Mouse (Mus musculus): Measurements from ENCODE around the gene Prrt2. TPM values are rescaled to one million over a fixed set of nuclear protein-coding genes. Genes with fewer than 3 reads are reported as not detected.

Prrt2 gene
- polyA plus RNA-seq, 2 experiments: 21.2 to 74.6 TPM

DNA sequence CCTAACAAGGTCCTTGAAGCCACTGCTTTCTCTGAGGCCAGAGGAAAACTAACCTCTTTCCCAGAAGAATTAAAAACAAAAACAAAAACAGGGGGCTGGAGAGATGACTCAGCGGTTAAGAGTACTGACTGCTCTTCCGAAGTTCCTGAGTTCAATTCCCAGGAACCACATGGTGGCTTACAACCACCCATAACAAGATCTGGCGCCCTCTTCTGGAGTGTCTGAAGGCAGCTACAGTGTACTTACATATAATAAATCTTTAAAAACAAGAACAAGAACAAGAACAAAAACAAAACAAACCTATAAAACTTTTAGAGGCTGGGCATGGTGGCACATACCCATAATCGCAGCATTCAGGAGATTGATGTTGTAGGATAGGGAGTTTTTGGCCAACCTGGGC, 24.6 kb downstream of the Prrt2 start:
- Histone ChIP-seq H3K27me3 (ENCODE audit: control insufficient read depth, insufficient read depth, low read length) (no peaks in the 10 kb centered on the region), H3K36me3 (ENCODE audit: control insufficient read depth, insufficient read depth, low read length) (no peaks in the 10 kb centered on the region), H3K4me2 (replicated peaks; ENCODE audit: low read depth, low read length, severe bottlenecking) (no peak overlapping the region), H3K4me1 (ENCODE audit: control insufficient read depth, insufficient read depth, low read length) (no peaks in the 10 kb centered on the region), H3K9me3 (ENCODE audit: control insufficient read depth, low read length) (no peaks in the 10 kb centered on the region), H3K9ac (ENCODE audit: low read depth, low read length, severe bottlenecking) (no peak overlapping the region), H3K4me3 (replicated peaks; ENCODE audit: low read length) (no peak overlapping the region), H3K27ac (replicated peaks; ENCODE audit: low read depth, low read length) (no peak overlapping the region)
- ATAC-seq (ENCODE audit: low FRiP score, low read depth) (no peak), DNase-seq (ENCODE audit: low spot score) (no peak)
- TF ChIP-seq POLR2A (IDR thresholded peaks at IDR 0.05; ENCODE audit: borderline replicate concordance, extremely low read depth, insufficient read depth, insufficient read length): no peak
- WGBS: 84% methylated on average over 4 of the region's 4 CpGs

DNA sequence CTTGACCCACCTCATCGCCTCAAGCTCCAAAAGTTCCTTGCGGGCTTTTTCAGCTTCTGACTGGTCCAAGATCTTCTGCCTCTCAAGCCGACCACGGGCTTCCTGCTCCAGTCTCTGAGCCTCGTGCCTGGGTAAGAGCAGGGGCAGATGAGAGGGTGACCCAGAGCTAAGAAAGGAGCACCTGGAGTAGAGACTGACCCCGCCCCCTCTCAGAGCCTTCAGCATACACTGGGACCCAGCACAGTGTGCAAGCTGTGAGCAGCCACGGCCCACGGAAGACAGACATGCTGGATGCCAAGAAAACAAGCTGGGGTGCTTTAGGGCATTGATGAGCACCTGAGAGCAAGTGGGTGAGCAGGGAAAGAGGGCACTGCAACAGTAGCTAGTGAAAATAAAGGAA, 32.2 kb downstream of the Prrt2 start:
- DNase-seq (ENCODE audit: low spot score) (no peak), ATAC-seq (ENCODE audit: low FRiP score, low read depth) (no peak)
- Histone ChIP-seq H3K36me3 (ENCODE audit: control insufficient read depth, insufficient read depth, low read length) (no peaks in the 10 kb centered on the region), H3K4me1 (ENCODE audit: control insufficient read depth, insufficient read depth, low read length) (no peaks in the 10 kb centered on the region), H3K27ac (replicated peaks; ENCODE audit: low read depth, low read length) (no peak overlapping the region), H3K4me3 (replicated peaks; ENCODE audit: low read length) (no peak overlapping the region), H3K9me3 (ENCODE audit: control insufficient read depth, low read length) (no peaks in the 10 kb centered on the region), H3K9ac (ENCODE audit: low read depth, low read length, severe bottlenecking) (no peak overlapping the region), H3K4me2 (replicated peaks; ENCODE audit: low read depth, low read length, severe bottlenecking) (no peak overlapping the region), H3K27me3 (ENCODE audit: control insufficient read depth, insufficient read depth, low read length) (no peaks in the 10 kb centered on the region)
- TF ChIP-seq POLR2A (IDR thresholded peaks at IDR 0.05; ENCODE audit: borderline replicate concordance, extremely low read depth, insufficient read depth, insufficient read length): no peak
- 62% methylated on average over 8 of the region's 8 CpGs for WGBS

DNA sequence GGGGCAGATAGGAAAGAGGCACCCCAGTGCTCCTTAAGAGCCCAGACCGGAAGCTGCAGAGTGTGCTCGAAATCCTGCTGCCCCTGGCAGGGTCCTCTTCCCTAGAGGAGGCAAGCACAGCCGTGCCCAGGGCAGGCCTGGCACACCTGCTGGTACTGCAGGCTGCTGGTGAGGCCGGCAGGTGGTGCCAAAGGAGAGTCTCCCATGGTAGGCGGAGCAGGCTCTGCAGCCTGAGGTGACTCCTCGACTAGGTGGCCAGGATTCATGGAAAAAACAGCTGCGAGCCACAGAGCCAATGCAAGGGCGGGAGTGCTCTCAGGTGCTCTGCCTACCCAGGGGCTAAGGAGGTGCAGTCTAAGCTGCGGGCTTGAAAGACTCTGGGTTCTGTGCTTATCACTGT, 34.7 kb downstream of the Prrt2 start:
- Histone ChIP-seq H3K27ac (replicated peaks; ENCODE audit: low read depth, low read length) (no peak overlapping the region), H3K36me3 (ENCODE audit: control insufficient read depth, insufficient read depth, low read length) (peaks cover 2% of the 10 kb centered on the region; the same call in 1 of the 2 replicates), H3K9ac (ENCODE audit: low read depth, low read length, severe bottlenecking) (no peak overlapping the region), H3K4me3 (replicated peaks; ENCODE audit: low read length) (no peak overlapping the region), H3K27me3 (ENCODE audit: control insufficient read depth, insufficient read depth, low read length) (no peaks in the 10 kb centered on the region), H3K9me3 (ENCODE audit: control insufficient read depth, low read length) (no peaks in the 10 kb centered on the region), H3K4me1 (ENCODE audit: control insufficient read depth, insufficient read depth, low read length) (no peaks in the 10 kb centered on the region), H3K4me2 (replicated peaks; ENCODE audit: low read depth, low read length, severe bottlenecking) (no peak overlapping the region)
- no peak for TF ChIP-seq POLR2A (IDR thresholded peaks at IDR 0.05; ENCODE audit: borderline replicate concordance, extremely low read depth, insufficient read depth, insufficient read length)
- DNase-seq (ENCODE audit: low spot score) (peak; percentile 7), ATAC-seq (ENCODE audit: low FRiP score, low read depth) (no peak)
- 36% methylated on average over 9 of the region's 9 CpGs for WGBS

DNA sequence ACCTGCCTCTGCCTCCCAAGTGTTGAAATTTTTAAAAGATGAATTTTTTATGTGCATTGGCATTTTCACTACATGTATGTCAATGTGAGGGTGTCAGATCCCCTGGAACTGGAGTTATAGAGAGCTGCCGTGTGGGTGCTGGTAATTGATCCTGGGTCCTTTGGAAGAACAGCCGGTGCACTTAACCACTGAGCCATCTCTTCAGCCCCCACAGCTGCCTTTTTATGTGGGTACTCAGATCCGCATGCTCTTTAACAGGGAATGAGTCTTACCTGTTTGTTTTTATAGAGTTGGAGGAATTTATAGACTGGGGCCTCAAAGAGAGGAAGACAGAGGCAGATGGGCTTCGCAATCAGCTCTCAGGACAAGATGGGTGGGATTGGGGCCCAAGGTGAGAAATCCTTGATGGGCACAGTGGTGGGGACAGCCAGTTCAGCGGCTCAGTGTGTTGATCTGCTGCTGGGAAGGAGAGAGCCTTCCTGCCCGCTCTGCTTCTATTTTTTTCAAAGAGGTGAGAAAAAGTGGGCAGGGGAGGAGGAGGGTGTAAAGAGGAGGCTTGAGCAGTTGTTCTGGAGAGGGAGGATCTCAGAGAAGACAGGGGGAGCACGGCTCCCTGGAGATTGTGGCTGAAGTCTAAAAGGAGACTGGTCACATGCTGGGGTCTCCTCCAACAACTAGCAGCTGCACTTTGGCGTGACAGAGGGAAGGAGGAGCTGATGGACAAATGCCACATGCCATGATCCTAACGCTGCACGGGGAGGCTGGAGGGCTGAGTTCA, 36.2 kb downstream of the Prrt2 start:
- H3K9ac ChIP-seq (ENCODE audit: low read depth, low read length, severe bottlenecking): no peak overlapping the region
- H3K9me3 ChIP-seq (ENCODE audit: control insufficient read depth, low read length): no peaks in the 10 kb centered on the region
- no peak for TF ChIP-seq POLR2A (IDR thresholded peaks at IDR 0.05; ENCODE audit: borderline replicate concordance, extremely low read depth, insufficient read depth, insufficient read length)
- H3K4me1 ChIP-seq (ENCODE audit: control insufficient read depth, insufficient read depth, low read length): no peaks in the 10 kb centered on the region
- ATAC-seq (ENCODE audit: low FRiP score, low read depth) (no peak), DNase-seq (ENCODE audit: low spot score) (no peak)
- H3K4me2 ChIP-seq (replicated peaks; ENCODE audit: low read depth, low read length, severe bottlenecking): no peak overlapping the region
- no peak overlapping the region for H3K27ac ChIP-seq (replicated peaks; ENCODE audit: low read depth, low read length)
- no peaks in the 10 kb centered on the region for H3K27me3 ChIP-seq (ENCODE audit: control insufficient read depth, insufficient read depth, low read length)
- 24% methylated on average over 10 of the region's 10 CpGs for WGBS
- no peak overlapping the region for H3K4me3 ChIP-seq (replicated peaks; ENCODE audit: low read length)
- H3K36me3 ChIP-seq (ENCODE audit: control insufficient read depth, insufficient read depth, low read length): peaks cover 15% of the 10 kb centered on the region

- H3K27me3 ChIP-seq (ENCODE audit: control insufficient read depth, insufficient read depth, low read length): no peaks in the 10 kb centered on the region
- no peak for ATAC-seq (ENCODE audit: low FRiP score, low read depth)
These were observed 37.9 kb downstream of the Prrt2 start for GRCm38 (mm10) chr7:126983113-126983512.

More at GRCm38 (mm10) chr7:126983113-126983512, 37.9 kb downstream of the Prrt2 start:
- Histone ChIP-seq H3K9ac (ENCODE audit: low read depth, low read length, severe bottlenecking) (no peak overlapping the region), H3K4me1 (ENCODE audit: control insufficient read depth, insufficient read depth, low read length) (no peaks in the 10 kb centered on the region), H3K27ac (replicated peaks; ENCODE audit: low read depth, low read length) (no peak overlapping the region), H3K36me3 (ENCODE audit: control insufficient read depth, insufficient read depth, low read length) (peaks cover 31% of the 10 kb centered on the region), H3K9me3 (ENCODE audit: control insufficient read depth, low read length) (no peaks in the 10 kb centered on the region), H3K4me2 (replicated peaks; ENCODE audit: low read depth, low read length, severe bottlenecking) (no peak overlapping the region), H3K4me3 (replicated peaks; ENCODE audit: low read length) (no peak overlapping the region)
- no peak for TF ChIP-seq POLR2A (IDR thresholded peaks at IDR 0.05; ENCODE audit: borderline replicate concordance, extremely low read depth, insufficient read depth, insufficient read length)
- WGBS: 77% methylated on average over 7 of the region's 7 CpGs
- no peak for DNase-seq (ENCODE audit: low spot score)

Data from limb, embryonic 14.5 days (tissue).